Mouse (Mus musculus) brain, adult 2 months (tissue): ENCODE data around the gene Gm17018.

Source experiments
- DNase-seq: peaks from one replicate; pipeline ENCODE4 v3.0.0; 2011; ENCODE audit warnings: low read depth, low spot score

Gm17018 gene

GRCm38 (mm10) chr19:45587509-45588292, 27.3 kb downstream of the Gm17018 start:
- no peak for DNase-seq

GRCm38 (mm10) chr19:45589761-45590160, 29.3 kb downstream of the Gm17018 start:
- peak; percentile 61 for DNase-seq

- DNase-seq: peak; percentile 59
Observed at GRCm38 (mm10) chr19:45591704-45592103, 31.3 kb downstream of the Gm17018 start.

- peak; percentile 54 for DNase-seq
Observed at GRCm38 (mm10) chr19:45592916-45593315, 32.5 kb downstream of the Gm17018 start.

- DNase-seq: no peak
Observed at GRCm38 (mm10) chr19:45594079-45594478, 33.7 kb downstream of the Gm17018 start.

- no peak for DNase-seq
Observed at GRCm38 (mm10) chr19:45595481-45595880, 35.1 kb downstream of the Gm17018 start.

- no peak for DNase-seq
Observed at GRCm38 (mm10) chr19:45596019-45596418, 35.6 kb downstream of the Gm17018 start.

- no peak for DNase-seq
Observed at GRCm38 (mm10) chr19:45596434-45596833, 36.0 kb downstream of the Gm17018 start.

- no peak for DNase-seq
Observed at GRCm38 (mm10) chr19:45597106-45597505, 36.7 kb downstream of the Gm17018 start.

GRCm38 (mm10) chr19:45602606-45603005, 42.2 kb downstream of the Gm17018 start:
- no peak for DNase-seq

- DNase-seq: no peak
Observed at GRCm38 (mm10) chr19:45606701-45607100, 46.3 kb downstream of the Gm17018 start.

- no peak for DNase-seq
Observed at GRCm38 (mm10) chr19:45607479-45607878, 47.1 kb downstream of the Gm17018 start.

GRCm38 (mm10) chr19:45608648-45609339, 48.4 kb downstream of the Gm17018 start:
- DNase-seq: no peak

GRCm38 (mm10) chr19:45610823-45611222, 50.4 kb downstream of the Gm17018 start:
- peak; percentile 72 for DNase-seq

GRCm38 (mm10) chr19:45614375-45614774, 54.0 kb downstream of the Gm17018 start:
- no peak for DNase-seq

- DNase-seq: peak; percentile 58
Observed at GRCm38 (mm10) chr19:45614928-45615327, 54.5 kb downstream of the Gm17018 start.

GRCm38 (mm10) chr19:45615415-45616213, 55.2 kb downstream of the Gm17018 start:
- DNase-seq: no peak

GRCm38 (mm10) chr19:45616214-45616518, 55.8 kb downstream of the Gm17018 start:
- no peak for DNase-seq

GRCm38 (mm10) chr19:45616735-45617134, 56.3 kb downstream of the Gm17018 start:
- no peak for DNase-seq

- no peak for DNase-seq
Observed at GRCm38 (mm10) chr19:45618184-45618583, 57.8 kb downstream of the Gm17018 start.

- no peak for DNase-seq
Observed at GRCm38 (mm10) chr19:45619744-45620501, 59.5 kb downstream of the Gm17018 start.

GRCm38 (mm10) chr19:45621061-45621460, 60.6 kb downstream of the Gm17018 start:
- DNase-seq: no peak
